Mouse (Mus musculus): ENCODE results near the gene Edaradd.

DNA sequence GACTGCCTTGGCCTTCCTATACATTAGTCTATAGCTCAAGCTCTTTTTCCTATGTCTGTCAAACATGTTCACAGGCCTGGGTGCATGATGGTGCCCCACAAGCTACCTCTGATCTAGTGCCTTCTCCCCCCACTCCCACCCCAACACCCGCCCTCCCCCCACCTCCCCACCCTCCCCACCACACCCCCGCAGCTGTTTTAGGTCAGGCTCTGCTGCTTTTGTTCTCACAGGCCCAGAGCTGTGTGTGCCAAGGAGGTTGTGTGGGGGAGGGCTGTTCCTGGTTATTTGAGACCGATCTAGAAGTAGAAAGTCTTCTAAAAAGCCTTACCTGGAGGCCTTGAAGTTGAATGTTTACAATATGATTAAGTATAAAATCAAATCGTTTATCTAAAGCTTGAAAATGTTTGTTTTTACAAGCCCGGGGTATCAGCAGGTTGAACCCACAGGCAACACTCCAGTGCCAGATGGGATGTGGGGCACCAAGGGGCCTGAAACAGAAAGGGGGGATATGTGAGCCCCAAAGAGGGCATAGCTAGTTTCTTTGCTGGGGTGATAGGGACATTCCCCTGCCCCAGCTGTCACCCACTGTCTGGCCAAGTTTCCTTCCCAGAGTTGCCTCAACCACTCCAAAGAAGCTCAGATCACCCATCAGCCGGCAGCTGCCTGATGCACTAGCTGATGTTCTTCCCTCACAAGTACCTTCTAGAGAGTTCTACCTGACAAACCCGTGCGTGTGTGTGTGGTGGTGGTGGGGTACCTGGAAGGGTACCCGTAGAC lies 8.9 kb downstream of the Edaradd start:
- no peak for TF ChIP-seq POLR2A (IDR thresholded peaks at IDR 0.05; ENCODE audit: insufficient read depth, low read depth, low read length)
- TF ChIP-seq CTCF (IDR thresholded peaks at IDR 0.05) = no peak

Measured in heart, adult 2 months (tissue).